Mouse (Mus musculus): ENCODE data around the gene Osgep.
"Not testable (repeated sequence)": the region's sequence is repeated elsewhere in the genome, so short reads cannot be mapped to it uniquely, and the experiment has no call there.

The Osgep gene

DNA sequence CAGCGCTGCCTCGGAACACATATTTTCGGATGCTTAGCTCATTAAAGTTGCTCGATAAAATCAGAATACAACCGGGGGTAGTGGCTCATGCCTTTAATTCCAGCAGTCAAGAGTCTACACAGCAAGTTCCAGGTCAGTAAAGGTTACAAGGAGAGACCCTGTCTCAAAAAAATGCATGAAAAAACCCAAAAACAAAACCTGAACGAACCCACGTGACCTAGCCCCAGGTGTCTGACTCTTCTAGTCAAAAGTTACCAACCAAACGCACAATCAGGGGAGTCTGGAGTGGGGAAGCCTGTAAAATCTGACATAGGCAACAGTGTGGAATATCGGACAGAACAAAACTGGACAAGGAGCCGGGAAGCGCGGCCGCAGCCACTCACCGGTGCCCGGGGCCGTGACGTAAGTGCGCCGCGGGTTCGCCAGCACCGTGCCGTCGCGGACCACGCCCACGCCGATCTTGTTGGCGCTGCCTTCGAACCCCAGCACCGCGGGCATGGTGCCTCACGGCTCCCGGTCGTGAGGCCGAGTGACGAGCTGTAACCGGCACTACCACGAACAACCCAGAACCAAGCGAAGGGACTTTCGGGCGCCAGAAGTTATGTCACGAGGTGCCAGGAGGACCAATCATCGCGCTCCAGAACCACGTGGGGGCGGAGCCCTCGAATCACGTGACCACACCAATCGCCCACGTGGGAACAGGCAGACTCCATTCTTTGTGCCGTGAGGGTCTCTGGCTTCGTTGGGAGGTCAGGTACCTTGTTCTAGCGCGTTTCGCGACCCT, at the start of gene Osgep, which contains the start of gene Apex1:
TSS of gene Osgep (minus strand) at position 613 of the 784 bp plus-strand sequence.
TSS of gene Apex1 (plus strand) at position 688 of the 784 bp plus-strand sequence.
- peak; percentile 88 for DNase-seq (ENCODE audit: low spot score)

DNA sequence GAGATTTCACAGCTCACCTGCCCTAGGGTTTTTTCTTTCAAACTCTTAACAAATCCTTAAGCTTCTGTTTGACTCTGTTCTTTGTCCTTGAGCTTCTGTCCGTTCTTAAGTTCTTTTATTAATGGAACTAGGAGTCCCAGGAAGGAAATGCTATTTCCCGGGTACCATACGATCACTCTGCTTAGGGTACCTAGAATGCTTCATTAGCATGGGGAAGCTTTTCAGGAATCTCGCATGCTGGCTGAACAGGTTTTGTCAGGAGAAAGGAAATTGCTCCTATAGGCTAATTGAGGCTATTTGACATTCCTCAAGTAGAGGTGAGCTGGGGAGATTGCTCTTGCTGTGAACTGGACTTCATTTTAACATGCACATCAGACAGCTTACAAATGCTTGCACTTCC, 49.0 kb upstream of the Osgep start:
- no peak for DNase-seq (ENCODE audit: low spot score)

DNA sequence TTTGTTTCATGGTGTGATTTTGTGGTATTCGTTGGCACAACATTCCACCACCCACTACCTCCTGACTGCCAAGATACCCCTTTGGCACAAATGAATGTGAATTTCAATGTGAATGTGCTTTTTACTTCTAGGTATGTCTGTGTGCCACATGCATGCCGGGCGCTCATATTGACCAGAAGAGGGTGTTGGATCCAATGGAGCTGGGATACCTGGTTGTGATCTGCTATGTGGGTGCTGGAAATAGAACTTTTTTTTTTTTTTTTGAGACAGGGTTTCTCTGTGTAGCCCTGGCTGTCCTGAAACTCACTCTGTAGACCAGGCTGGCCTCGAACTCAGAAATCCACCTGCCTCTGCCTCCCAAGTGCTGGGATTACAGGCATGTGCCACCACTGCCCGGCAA, 48.4 kb upstream of the Osgep start:
- DNase-seq (ENCODE audit: low spot score), result not testable (repeated sequence)

DNA sequence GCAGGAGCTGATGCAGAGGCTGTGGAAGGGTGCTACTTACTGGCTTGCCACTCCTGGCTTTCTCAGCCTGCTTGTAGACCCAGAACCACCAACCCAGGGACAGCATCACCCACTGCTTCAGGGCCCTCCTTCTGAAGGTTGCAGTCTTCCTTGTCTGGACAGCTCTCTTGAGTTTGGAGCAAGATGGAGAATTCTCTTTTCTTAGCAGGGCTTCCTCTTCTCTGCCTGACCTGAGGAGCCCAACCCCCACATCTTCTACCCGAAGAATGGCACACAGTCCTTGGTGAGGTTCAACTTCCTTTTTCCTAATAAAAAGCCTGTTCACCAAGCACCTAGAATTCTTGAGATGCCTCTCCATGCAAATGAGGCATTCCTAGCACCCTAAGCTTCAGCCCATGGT, 46.1 kb upstream of the Osgep start:
- DNase-seq (ENCODE audit: low spot score), result no peak

DNA sequence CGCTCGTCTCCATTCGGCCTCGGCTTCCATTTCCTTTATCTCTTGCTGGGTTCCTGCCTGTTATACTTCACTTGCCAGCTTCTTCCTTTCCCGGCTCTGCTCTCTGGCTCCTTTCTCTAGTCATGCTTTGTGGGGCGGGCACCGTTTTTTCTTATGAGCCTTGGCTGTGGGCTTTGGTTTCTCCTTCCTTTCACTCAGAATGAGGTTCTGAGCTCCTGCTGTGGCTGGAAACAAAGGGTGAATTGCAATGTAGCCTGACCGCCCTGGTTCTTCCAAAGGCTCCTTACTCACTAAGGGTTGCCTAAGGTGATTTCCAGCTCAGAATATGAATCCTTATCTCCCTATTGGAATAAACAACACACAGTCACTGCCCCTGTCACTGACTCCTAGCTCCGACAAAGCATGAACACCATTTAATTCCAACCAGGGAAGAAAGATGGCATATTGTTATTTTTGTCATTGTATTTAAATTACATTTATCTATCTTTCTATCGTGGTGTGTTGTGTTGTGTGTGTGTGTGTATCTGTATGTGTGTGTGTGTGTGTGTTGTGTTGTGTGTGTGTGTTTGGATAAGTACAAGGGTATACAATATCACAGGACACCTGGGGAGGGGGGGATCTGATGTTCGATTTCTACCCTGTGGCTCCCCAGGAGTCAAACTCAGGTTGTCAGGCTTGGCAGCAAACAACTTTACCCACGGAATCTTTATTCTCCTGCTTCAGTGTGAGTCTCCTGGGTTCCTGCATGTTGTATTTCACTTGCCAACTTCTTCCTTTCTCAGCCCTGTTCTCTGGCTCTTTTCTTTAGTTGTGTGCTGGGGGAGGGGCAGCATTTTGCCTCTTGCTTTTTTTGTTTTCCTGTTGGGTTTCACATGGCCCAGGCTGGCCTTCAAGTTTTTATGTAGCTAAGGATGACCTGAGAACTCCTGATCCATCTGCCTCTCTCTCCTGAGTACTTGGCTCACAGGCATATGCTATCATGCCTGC, 45.2 kb upstream of the Osgep start:
- no peak for DNase-seq (ENCODE audit: low spot score)

DNA sequence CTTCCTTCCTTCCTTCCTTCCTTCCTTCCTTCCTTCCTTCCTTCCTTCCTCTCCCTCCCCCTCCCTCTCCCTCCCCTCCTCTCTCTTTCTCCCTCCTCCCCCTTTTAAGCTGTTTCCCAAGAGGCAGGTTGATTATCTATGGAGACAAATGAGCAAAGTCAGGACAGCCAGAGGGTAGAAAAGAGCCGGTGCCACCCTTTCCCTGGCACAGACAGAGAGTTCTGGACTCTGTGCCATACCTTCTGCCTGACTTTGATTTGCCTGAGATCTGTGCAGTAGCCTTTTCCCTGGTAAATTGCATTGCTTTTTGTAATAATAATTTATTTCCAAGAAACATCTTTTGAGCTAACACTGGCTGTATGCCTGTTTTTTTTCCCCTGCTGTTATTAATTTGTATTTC, 44.3 kb upstream of the Osgep start:
- DNase-seq (ENCODE audit: low spot score), result no peak

DNA sequence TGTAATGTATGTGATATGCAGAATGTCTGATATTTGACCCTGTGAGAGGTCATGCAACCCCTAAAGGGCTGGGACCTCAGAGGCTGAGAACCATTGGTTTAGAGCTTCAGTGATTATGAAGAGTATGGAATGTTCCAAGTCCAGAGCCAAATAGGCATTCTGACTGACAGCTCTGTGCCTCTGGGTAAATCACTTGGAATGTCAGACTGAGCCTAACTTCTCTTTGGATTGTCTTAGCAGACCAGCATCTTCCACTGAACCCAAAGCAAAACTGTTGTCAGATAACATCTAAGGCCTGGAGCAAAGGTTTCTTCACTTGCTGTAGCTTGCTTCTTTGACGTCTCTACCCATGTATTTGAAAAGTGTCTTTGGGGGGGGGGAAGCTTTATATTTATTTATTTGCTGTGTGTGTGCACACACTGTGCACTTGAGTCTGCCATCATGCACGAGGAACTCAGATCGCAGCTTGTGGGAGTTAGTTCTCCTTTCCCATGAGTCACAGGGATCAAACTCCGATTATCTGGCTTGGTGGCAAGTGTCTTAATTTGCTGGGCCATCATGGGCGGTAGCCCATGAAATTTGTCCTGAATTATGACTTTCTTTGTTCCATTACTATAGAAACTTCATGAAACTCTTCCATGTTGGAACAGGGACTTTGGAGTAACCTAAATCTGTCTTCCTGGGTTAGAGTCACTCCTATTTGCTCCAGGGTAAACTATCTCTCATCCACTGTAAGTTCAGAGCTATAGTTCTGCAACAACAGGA, 43.7 kb upstream of the Osgep start:
- DNase-seq (ENCODE audit: low spot score), result no peak

GRCm38 (mm10) chr14:50958289-50958995, 33.7 kb upstream of the Osgep start:
- DNase-seq (ENCODE audit: low spot score), result not testable (repeated sequence)

DNA sequence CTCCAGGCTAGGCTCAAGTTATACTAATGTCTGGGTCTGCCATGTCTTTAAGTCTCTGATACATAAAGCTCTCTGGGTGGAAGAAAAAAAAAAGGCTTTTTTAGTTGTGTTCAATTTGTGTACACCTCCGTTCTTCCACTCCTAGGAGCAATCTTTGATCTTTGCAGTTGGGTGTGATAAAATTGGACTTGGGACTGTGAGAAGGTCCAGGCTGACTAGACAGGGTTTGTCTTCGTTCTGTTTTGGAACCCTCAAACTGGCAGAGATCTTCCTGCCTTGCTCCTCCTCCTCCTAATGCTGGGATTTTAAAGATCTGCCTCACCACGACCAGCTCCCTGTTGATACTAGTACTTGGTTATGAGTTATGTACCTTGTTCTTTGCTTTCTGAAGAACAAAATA, 32.5 kb upstream of the Osgep start:
- DNase-seq (ENCODE audit: low spot score), result not testable (repeated sequence)

DNA sequence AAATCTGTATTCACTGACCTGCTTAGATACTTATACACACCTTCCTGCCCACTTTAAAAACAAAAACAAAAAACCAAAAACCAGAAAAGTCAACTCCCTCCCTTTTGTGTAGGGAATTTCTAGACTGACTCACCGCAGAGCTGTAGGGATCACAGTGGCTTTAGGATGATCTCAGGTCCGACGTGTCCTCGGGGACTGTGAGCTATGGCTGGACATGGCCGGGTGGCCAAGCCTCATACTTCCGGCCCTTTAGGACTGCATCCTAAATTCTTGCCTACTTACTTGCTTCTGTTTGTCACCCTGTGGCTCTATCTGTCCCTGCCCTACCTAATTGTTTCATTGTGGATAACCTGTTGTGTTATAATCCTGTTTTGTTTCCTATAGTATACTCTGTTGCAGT, 32.0 kb upstream of the Osgep start:
- DNase-seq (ENCODE audit: low spot score), result not testable (repeated sequence)

DNA sequence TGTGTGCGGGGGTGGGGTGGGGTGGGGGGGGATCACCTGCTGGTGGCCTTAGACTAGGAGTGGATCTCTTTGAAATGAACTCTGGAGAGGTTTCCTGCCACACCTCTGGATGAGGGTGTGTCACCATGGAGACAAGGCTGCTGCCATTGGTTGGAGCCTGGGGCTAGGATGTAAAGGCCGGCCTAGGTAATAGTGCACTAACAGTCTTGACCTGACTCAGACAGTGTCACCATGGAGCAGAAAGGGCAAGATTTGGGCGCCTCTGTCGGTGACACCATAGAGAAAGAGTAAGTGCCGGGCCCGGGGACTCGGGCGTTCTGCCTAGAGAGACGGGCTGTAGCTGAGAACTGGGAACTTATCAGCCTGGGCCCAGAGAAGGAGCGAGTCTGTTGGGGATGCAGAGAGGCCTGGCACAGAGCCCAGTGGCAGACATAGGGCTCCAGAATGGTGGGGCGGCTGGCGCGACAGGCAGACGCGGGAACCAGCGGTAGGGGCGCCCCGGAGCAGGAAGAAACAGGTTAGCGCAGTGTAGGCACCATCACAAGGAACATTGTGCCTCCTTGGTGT, 31.3 kb upstream of the Osgep start, which contains the start of gene Pnp2:
TSS of gene Pnp2 (plus strand) at position 51 of the 567 bp plus-strand sequence.
- not testable (repeated sequence) for DNase-seq (ENCODE audit: low spot score)

GRCm38 (mm10) chr14:50955487-50955886, 30.8 kb upstream of the Osgep start:
- DNase-seq (ENCODE audit: low spot score), result no peak

GRCm38 (mm10) chr14:50945526-50945925, 20.8 kb upstream of the Osgep start:
- DNase-seq (ENCODE audit: low spot score), result not testable (repeated sequence)

DNA sequence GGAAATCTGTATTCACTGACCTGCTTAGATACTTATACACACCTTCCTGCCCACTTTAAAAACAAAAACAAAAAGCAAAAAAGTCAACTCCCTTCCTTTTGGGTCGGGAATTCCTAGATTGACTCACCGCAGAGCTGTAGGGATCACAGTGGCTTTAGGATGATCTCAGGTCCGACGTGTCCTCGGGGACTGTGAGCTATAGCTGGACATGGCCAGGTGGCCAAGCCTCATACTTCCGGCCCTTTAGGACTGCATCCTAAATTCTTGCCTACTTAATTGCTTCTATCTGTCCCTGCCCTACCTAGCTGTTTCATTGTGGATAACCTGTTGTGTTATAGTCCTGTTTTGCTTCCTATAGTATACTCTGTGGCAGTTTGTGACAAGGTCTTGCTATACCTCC, 20.4 kb upstream of the Osgep start:
- DNase-seq (ENCODE audit: low spot score), result not testable (repeated sequence)

- DNase-seq (ENCODE audit: low spot score), result not testable (repeated sequence)
Observed at GRCm38 (mm10) chr14:50944668-50945033, 20.0 kb upstream of the Osgep start.

GRCm38 (mm10) chr14:50943932-50944667, 19.4 kb upstream of the Osgep start, which contains the start of gene Gm49342:
Gm49342 (plus strand) TSS chr14:50944517.
- DNase-seq (ENCODE audit: low spot score), result peak; percentile 82

DNA sequence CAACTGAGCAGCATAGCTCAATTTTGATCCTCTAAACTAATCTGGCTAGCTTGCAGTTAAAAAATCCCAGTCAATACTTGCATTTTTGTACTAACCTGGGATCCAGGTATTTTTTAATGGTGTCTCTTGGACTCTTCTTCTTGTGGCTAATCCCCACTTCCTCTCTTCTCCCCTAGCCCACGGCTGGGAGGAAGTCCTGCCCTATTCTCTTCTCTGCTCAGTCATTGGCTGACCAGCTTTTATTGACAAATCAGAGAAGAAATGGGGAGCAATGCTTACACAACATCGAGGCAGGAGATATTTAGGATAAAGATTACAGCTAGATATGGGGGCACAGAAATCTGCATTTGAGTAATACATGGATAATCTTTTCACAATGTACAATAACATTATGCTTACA, 14.2 kb upstream of the Osgep start:
- DNase-seq (ENCODE audit: low spot score), result no peak

- DNase-seq (ENCODE audit: low spot score), result no peak
Observed at GRCm38 (mm10) chr14:50938119-50938908, 13.6 kb upstream of the Osgep start.

GRCm38 (mm10) chr14:50936649-50937048, 12.0 kb upstream of the Osgep start:
- DNase-seq (ENCODE audit: low spot score), result no peak

Data from urinary bladder, postnatal 10 days (tissue).